ENCODE assay signal across 17 mouse cellular contexts in the genomic region with DNA sequence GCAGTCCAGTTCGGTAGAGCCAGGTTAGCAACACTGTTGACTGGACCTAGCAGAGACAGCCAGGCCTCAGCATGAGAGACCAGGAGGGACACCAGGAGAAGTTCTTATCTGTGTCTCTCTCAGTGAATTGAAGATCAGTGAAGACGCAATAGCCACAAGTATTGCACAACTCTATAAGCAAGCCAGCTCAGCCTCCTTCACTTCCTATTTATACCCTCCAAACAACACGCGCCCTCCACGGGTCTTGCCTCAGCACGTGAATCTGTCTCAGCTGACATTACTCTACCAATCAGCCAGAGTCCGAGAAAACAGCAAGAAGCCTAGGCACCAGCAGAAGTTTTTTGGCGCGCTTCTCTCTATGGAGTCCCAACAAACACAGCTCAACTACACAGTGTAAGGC. TPM values are rescaled to one million over a fixed set of nuclear protein-coding genes. Genes with fewer than 3 reads are reported as not detected.
A peak's percentile ranks its signal among the peaks of the same experiment; 100 is the strongest.
DNase-seq lines count a peak whose midpoint lies in the region; ATAC-seq and TF ChIP-seq lines count a peak whose summit lies in the region.
"Had no signal": no experiment of that assay in that cellular context is flagged by ENCODE, and none has a peak within 500 bp of the region (broad histone marks: within the 10 kb centered on the region; RNA-seq: fewer than 3 reads in every experiment).

No protein-coding gene starts in this region.

- H3K36me3 ChIP-seq in liver, embryonic 14.5 days (replicated peaks; ENCODE audit: control insufficient read depth, insufficient read depth, low read depth): no peaks in the 10 kb centered on the region
- H3K36me3 ChIP-seq in forebrain, embryonic 12.5 days (replicated peaks): no peaks in the 10 kb centered on the region
- H3K36me3 ChIP-seq: forebrain, embryonic 15.5 days; heart, embryonic 15.5 days had no signal

- WGBS in liver, embryonic 14.5 days (ENCODE audit: insufficient replicate concordance): 40% methylated on average over 9 of the region's 9 CpGs
- WGBS in forebrain, embryonic 12.5 days: 94% methylated on average over 9 of the region's 9 CpGs

- no peak for TF ChIP-seq EP300 in liver, embryonic 14.5 days (IDR thresholded peaks at IDR 0.05; ENCODE audit: low read depth)

- H3K9me3 ChIP-seq in liver, embryonic 14.5 days (ENCODE audit: control insufficient read depth, low read length): no peaks in the 10 kb centered on the region
- no peaks in the 10 kb centered on the region for H3K9me3 ChIP-seq in forebrain, embryonic 12.5 days
- H3K9me3 ChIP-seq: forebrain, embryonic 15.5 days; heart, embryonic 15.5 days had no signal

- no peak overlapping the region for H3K4me3 ChIP-seq in liver, embryonic 14.5 days (ENCODE audit: insufficient read depth in 1 of 2, low read depth in 2 of 2, low read length in 2 of 2)
- no peak overlapping the region for H3K4me3 ChIP-seq in forebrain, embryonic 12.5 days (replicated peaks)
- H3K4me3 ChIP-seq: forebrain, embryonic 15.5 days; heart, embryonic 15.5 days had no signal

- peak; percentile 10 to 40 for DNase-seq in heart, adult 18-20 months
- no peak for DNase-seq in heart, adult 8-10 months (ENCODE audit: low spot score)
- peak; percentile 29 for DNase-seq in MEL-GATA-1-ER (ENCODE audit: extremely low read depth, low read depth)
- peak in 2 of 3 experiments; percentile 20 to 38 for DNase-seq in liver, embryonic 14.5 days (ENCODE audit: low read depth in 3 of 3, low spot score in 3 of 3)
- peak; percentile 52 to 57 for DNase-seq in monocyte, adult 2 months (ENCODE audit: low read depth in 1 of 2, low spot score in 2 of 2)
- DNase-seq in spleen, adult 12 weeks (ENCODE audit: low spot score): no peak
- no peak for DNase-seq in urinary bladder, adult 18-20 months (ENCODE audit: low spot score in 2 of 2)
- DNase-seq: adrenal gland, postnatal 14 days; cerebellum, adult 11-12 months; kidney, adult 2 months; kidney, postnatal 36 days; right cerebral cortex, postnatal 14 days; thymus, postnatal 14 days had no signal

- no peaks in the 10 kb centered on the region for H3K27me3 ChIP-seq in liver, embryonic 14.5 days (ENCODE audit: control insufficient read depth, insufficient read depth, low read length)
- no peaks in the 10 kb centered on the region for H3K27me3 ChIP-seq in forebrain, embryonic 12.5 days
- H3K27me3 ChIP-seq: forebrain, embryonic 15.5 days; heart, embryonic 15.5 days had no signal

- no peak for ATAC-seq in liver, embryonic 14.5 days (ENCODE audit: insufficient read depth)
- no peak for ATAC-seq in forebrain, embryonic 12.5 days (ENCODE audit: low FRiP score)
- ATAC-seq: forebrain, embryonic 15.5 days had no signal

- no peak overlapping the region for H3K4me2 ChIP-seq in liver, embryonic 14.5 days (ENCODE audit: low read depth)
- H3K4me2 ChIP-seq in forebrain, embryonic 12.5 days: no peak overlapping the region
- H3K4me2 ChIP-seq: forebrain, embryonic 15.5 days; heart, embryonic 15.5 days; hindbrain, embryonic 14.5 days had no signal

- 0 out of 4 replicates have a peak, but pooled peaks cover 0 to 2% of the 10 kb centered on the region in 2 experiments for H3K4me1 ChIP-seq in liver, embryonic 14.5 days (replicated peaks; ENCODE audit: control insufficient read depth in 2 of 2, insufficient read depth in 2 of 2, low read length in 1 of 2)
- H3K4me1 ChIP-seq in forebrain, embryonic 12.5 days: peaks cover 13% of the 10 kb centered on the region
- H3K4me1 ChIP-seq: heart, embryonic 15.5 days had no signal

- H3K27ac ChIP-seq in liver, embryonic 14.5 days: no peak overlapping the region
- H3K27ac ChIP-seq in forebrain, embryonic 12.5 days: no peak overlapping the region
- H3K27ac ChIP-seq: forebrain, embryonic 15.5 days; heart, embryonic 15.5 days; hindbrain, embryonic 14.5 days had no signal

- no peak for TF ChIP-seq CTCF in liver, embryonic 14.5 days (IDR thresholded peaks at IDR 0.05; ENCODE audit: low read depth)

- no peak overlapping the region for H3K9ac ChIP-seq in liver, embryonic 14.5 days (replicated peaks)
- no peak overlapping the region for H3K9ac ChIP-seq in forebrain, embryonic 12.5 days
- H3K9ac ChIP-seq: forebrain, embryonic 15.5 days; heart, embryonic 15.5 days; hindbrain, embryonic 14.5 days had no signal

RNA-seq across cellular contexts. Expression of gene Ptgr2, which starts 9.7 kb away (rescaled TPM):
- 100 to 1,000 TPM; 234 to 244 TPM for total RNA-seq in heart, adult 18-20 months (2021)
- total RNA-seq in heart, adult 8-10 months (2022): 100 to 1,000 TPM; 216 to 264 (median 243) TPM
- polyA plus RNA-seq in liver, embryonic 14.5 days (2012; rRNA removed): 7.4 and 13.3 TPM in 2 replicates
- 22.9 and 24.1 TPM in 2 replicates for polyA plus RNA-seq in liver, embryonic 14.5 days (2014; fragmentation: Nextera tagmentation; extraction: Ambion mirVana)
- 15.3 and 16.4 TPM in 2 replicates for polyA plus RNA-seq in forebrain, embryonic 12.5 days (2016; fragmentation: Nextera tagmentation; extraction: Ambion mirVana)

RNA-seq across cellular contexts. Expression of gene Zfp410, which starts 41.4 kb away (rescaled TPM):
- total RNA-seq in heart, adult 18-20 months (2021): 10 to 100 TPM; 22.5 to 24.7 TPM
- 10 to 100 TPM; 18.9 to 20.2 (median 19.5) TPM for total RNA-seq in heart, adult 8-10 months (2022)
- polyA plus RNA-seq in liver, embryonic 14.5 days (2012; rRNA removed): 19.1 and 23.6 TPM in 2 replicates
- polyA plus RNA-seq in liver, embryonic 14.5 days (2014; fragmentation: Nextera tagmentation; extraction: Ambion mirVana): 35.1 and 37.3 TPM in 2 replicates
- 114 and 117 TPM in 2 replicates for polyA plus RNA-seq in forebrain, embryonic 12.5 days (2016; fragmentation: Nextera tagmentation; extraction: Ambion mirVana)

RNA-seq across cellular contexts. Expression of gene Elmsan1, which starts 56.6 kb away (rescaled TPM):
- 10 to 100 TPM; 10.5 to 13.3 TPM for total RNA-seq in heart, adult 18-20 months (2021)
- total RNA-seq in heart, adult 8-10 months (2022): 10 to 100 TPM; 13.1 to 17.5 (median 14.5) TPM
- 3.9 and 4.3 TPM in 2 replicates for polyA plus RNA-seq in liver, embryonic 14.5 days (2012; rRNA removed)
- 4.5 and 5.1 TPM in 2 replicates for polyA plus RNA-seq in liver, embryonic 14.5 days (2014; fragmentation: Nextera tagmentation; extraction: Ambion mirVana)
- 6.8 and 7.8 TPM in 2 replicates for polyA plus RNA-seq in forebrain, embryonic 12.5 days (2016; fragmentation: Nextera tagmentation; extraction: Ambion mirVana)

Comparison
In these comparisons a context has a peak if more than half of its experiments do, and no peak if none do; other contexts are left out.
1. DNase-seq: peak in heart, adult 18-20 months (2 of 2), MEL-GATA-1-ER (single experiment), liver, embryonic 14.5 days (2 of 3) and monocyte, adult 2 months (2 of 2); none in heart, adult 8-10 months (single experiment), spleen, adult 12 weeks (single experiment) and urinary bladder, adult 18-20 months (0 of 2).